Mouse (Mus musculus) heart, embryonic 16.5 days (tissue): Measurements from ENCODE around the gene Uap1. TPM values are rescaled to one million over a fixed set of nuclear protein-coding genes. Genes with fewer than 3 reads are reported as not detected.

ENCODE experiments used
- ATAC-seq: fragments of 200-750 bp; cut with Nextera tagmentation; replicated peaks from 2 replicates; pipeline ENCODE4 v1.8.0; 2017; ENCODE audit warnings: moderate number of reproducible peaks; ENCODE audit not compliant: insufficient read depth, low FRiP score; ENCODE audit errors: extremely low read depth
- H3K27ac ChIP-seq: fragments of 300-500 bp; sonication (generic); 2 replicates; pipeline ENCODE4 v1.5.1; 2014; ENCODE audit warnings: mild to moderate bottlenecking, low read length, control low read depth, moderate library complexity
- H3K27me3 ChIP-seq: fragments of 300-500 bp; sonication (generic); 2 replicates; pipeline ENCODE4 v1.6.1; 2014; ENCODE audit warnings: low read length, mixed read lengths; ENCODE audit not compliant: control insufficient read depth, insufficient read depth
- H3K36me3 ChIP-seq: fragments of 300-500 bp; sonication (generic); 2 replicates; pipeline ENCODE4 v1.6.1; 2014; ENCODE audit not compliant: control insufficient read depth, insufficient read depth
- H3K4me1 ChIP-seq: fragments of 300-500 bp; sonication (generic); 2 replicates; pipeline ENCODE4 v1.6.1; 2014; ENCODE audit warnings: low read length, mixed read lengths; ENCODE audit not compliant: control insufficient read depth, insufficient read depth
- H3K4me2 ChIP-seq: fragments of 300-500 bp; sonication (generic); 2 replicates; pipeline ENCODE4 v1.6.1; 2014; ENCODE audit warnings: low read depth, mild to moderate bottlenecking, control low read depth, low read length
- H3K4me3 ChIP-seq: fragments of 300-500 bp; sonication (generic); 2 replicates; pipeline ENCODE4 v1.5.1; 2014; ENCODE audit warnings: mild to moderate bottlenecking, control low read depth, low read length
- H3K9ac ChIP-seq: fragments of 300-500 bp; sonication (generic); 2 replicates; pipeline ENCODE4 v1.6.1; 2014; ENCODE audit warnings: low read length, control low read depth
- H3K9me3 ChIP-seq: fragments of 300-500 bp; sonication (generic); replicated peaks from 2 replicates; pipeline ENCODE4 v1.6.1; 2016; ENCODE audit warnings: low read length; ENCODE audit not compliant: control insufficient read depth
- WGBS: fragments of 180-500 bp; shearing (Covaris S2); extraction: QIAGEN DNeasy Blood & Tissue Kit; methylation state at CpG from one replicate; pipeline ENCODE4 v1.1.7; 2014; 5-methylcytosine and 5-hydroxymethylcytosine counted together
- polyA plus RNA-seq: library from polyadenylated mRNA; unstranded; fragments of >200 nt; fragmentation: Nextera tagmentation; extraction: Ambion mirVana; gene quantifications from 2 replicates; pipeline ENCODE4 v1.2.1, GENCODE M21; 2015

Gene Uap1
- polyA plus RNA-seq, 1 experiment from 2014 or later: 48.8 TPM

GRCm38 (mm10) chr1:170206395-170206794, 31.6 kb upstream of the Uap1 start:
- Histone ChIP-seq H3K27ac (no peak overlapping the region), H3K9me3 (peaks cover 3% of the 10 kb centered on the region), H3K4me2 (no peak overlapping the region), H3K9ac (no peak overlapping the region), H3K36me3 (peaks cover 52% of the 10 kb centered on the region), H3K4me1 (no peaks in the 10 kb centered on the region), H3K4me3 (no peak overlapping the region), H3K27me3 (no peaks in the 10 kb centered on the region)
- WGBS: 91% methylated on average over 6 of the region's 6 CpGs
- ATAC-seq: no peak

- Histone ChIP-seq H3K36me3 (peaks cover 28% of the 10 kb centered on the region), H3K9me3 (no peaks in the 10 kb centered on the region), H3K9ac (no peak overlapping the region), H3K27ac (no peak overlapping the region), H3K4me3 (no peak overlapping the region), H3K27me3 (no peaks in the 10 kb centered on the region), H3K4me1 (no peaks in the 10 kb centered on the region), H3K4me2 (no peak overlapping the region)
- 72% methylated on average over 3 of the region's 3 CpGs for WGBS
- no peak for ATAC-seq
Observed at GRCm38 (mm10) chr1:170200379-170200778, 25.6 kb upstream of the Uap1 start.

DNA sequence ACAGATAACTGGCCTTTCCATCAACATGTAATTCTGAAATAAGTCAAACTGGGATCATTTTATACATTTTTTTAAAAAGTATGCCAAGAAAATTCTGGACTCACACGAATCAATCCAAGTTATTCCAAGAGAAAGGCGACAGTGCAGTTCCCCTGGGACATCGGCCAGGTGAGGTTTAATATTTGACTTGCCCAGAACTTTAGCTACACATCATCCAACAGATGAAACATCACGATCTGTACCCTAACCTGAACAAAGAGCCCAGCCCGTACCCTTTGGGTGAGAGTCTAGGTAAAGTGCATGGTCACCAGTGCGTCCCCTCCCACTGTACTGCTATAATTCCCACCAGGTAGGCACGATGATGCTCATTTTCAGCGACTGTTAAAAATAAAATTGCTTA, 21.5 kb upstream of the Uap1 start:
- Histone ChIP-seq H3K4me2 (no peak overlapping the region), H3K4me3 (no peak overlapping the region), H3K27ac (no peak overlapping the region), H3K27me3 (no peaks in the 10 kb centered on the region), H3K9me3 (no peaks in the 10 kb centered on the region), H3K4me1 (no peaks in the 10 kb centered on the region), H3K36me3 (peaks cover 46% of the 10 kb centered on the region), H3K9ac (no peak overlapping the region)
- no peak for ATAC-seq
- 95% methylated on average over 8 of the region's 8 CpGs for WGBS

GRCm38 (mm10) chr1:170191925-170192324, 17.2 kb upstream of the Uap1 start:
- Histone ChIP-seq H3K4me1 (no peaks in the 10 kb centered on the region), H3K27ac (no peak overlapping the region), H3K36me3 (peaks cover 32% of the 10 kb centered on the region), H3K9me3 (no peaks in the 10 kb centered on the region), H3K27me3 (no peaks in the 10 kb centered on the region), H3K4me2 (no peak overlapping the region), H3K4me3 (no peak overlapping the region), H3K9ac (no peak overlapping the region)
- 95% methylated on average over 1 of the region's 1 CpGs for WGBS
- ATAC-seq: no peak

- H3K27me3 ChIP-seq: no peaks in the 10 kb centered on the region
- H3K27ac ChIP-seq: no peak overlapping the region
- ATAC-seq: no peak
- no peak overlapping the region for H3K4me2 ChIP-seq
- no peak overlapping the region for H3K4me3 ChIP-seq
- H3K4me1 ChIP-seq: no peaks in the 10 kb centered on the region
- H3K9ac ChIP-seq: no peak overlapping the region
- no peaks in the 10 kb centered on the region for H3K9me3 ChIP-seq
- peaks cover 24% of the 10 kb centered on the region for H3K36me3 ChIP-seq
- 46% methylated on average over 4 of the region's 4 CpGs for WGBS
Observed at GRCm38 (mm10) chr1:170190225-170190624, 15.5 kb upstream of the Uap1 start.

- Histone ChIP-seq H3K4me2 (no peak overlapping the region), H3K27me3 (no peaks in the 10 kb centered on the region)
Observed at GRCm38 (mm10) chr1:170188601-170189000, 13.8 kb upstream of the Uap1 start.

DNA sequence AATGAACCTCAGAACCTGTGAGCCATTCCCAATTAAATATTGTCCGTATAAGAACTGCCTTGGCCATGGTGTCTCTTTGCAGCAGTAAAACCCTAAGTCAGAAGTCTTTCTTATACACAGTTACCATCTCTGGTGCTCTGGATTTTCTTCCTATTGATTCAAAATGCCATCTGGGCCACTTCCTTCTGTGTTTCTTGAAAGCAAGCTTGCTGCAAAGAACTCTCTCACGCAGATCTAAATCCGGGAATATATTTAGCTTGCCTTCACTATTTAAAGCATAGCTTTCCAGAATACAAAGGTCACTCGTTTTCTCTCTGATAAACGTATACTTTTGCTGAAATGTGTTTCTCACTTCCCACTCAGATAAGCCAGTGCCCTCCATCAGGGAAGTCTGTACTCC, 11.8 kb upstream of the Uap1 start:
- Histone ChIP-seq H3K27ac (no peak overlapping the region), H3K9me3 (no peaks in the 10 kb centered on the region), H3K9ac (no peak overlapping the region), H3K4me2 (no peak overlapping the region), H3K36me3 (no peaks in the 10 kb centered on the region), H3K27me3 (no peaks in the 10 kb centered on the region), H3K4me3 (no peak overlapping the region), H3K4me1 (no peaks in the 10 kb centered on the region)
- no peak for ATAC-seq
- WGBS: 59% methylated on average over 5 of the region's 5 CpGs

More at GRCm38 (mm10) chr1:170188601-170189000, 13.8 kb upstream of the Uap1 start:
- Histone ChIP-seq H3K4me3 (no peak overlapping the region), H3K9me3 (no peaks in the 10 kb centered on the region), H3K27ac (no peak overlapping the region), H3K36me3 (peaks cover 12% of the 10 kb centered on the region), H3K4me1 (no peaks in the 10 kb centered on the region), H3K9ac (no peak overlapping the region)
- 56% methylated on average over 11 of the region's 11 CpGs for WGBS
- no peak for ATAC-seq

DNA sequence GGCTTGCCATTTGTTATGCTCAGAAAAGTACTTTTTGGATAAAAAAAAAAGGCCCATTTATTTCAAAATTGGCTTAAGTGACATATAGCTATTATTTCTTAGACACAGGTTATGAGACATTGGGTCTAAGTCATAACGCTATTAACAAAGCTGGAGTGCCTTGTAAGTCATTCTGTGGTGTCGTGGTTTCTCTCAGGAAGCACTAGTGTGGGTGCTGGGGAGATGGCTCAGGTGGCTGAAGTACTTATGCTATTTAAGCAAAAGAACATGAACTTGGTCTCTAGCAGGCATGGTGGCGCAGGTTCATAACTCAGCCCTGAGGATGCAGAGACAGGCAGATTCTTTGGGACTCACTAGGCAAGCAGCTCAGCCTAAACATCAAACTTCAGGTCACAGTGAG, 10.4 kb upstream of the Uap1 start:
- ATAC-seq: no peak

DNA sequence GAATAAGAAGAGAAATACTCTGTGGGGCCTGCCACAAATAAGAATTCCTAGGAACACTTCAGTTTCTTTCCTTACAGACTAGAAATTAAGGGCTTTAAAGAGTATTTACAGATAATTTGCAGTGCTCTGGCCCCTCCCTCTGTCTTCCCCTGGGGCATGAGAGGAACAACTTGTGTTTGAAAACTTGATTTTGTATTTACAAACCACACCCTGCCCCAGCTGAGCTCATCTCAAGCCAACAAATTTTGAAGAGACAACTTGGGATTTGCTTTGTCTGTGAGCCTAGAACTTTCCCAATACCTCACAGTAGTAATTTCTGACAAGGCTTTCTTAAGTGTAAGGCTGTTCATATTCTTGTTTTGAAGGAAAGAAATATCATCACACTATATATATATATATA, 7.9 kb upstream of the Uap1 start:
- no peaks in the 10 kb centered on the region for H3K27me3 ChIP-seq
- H3K27ac ChIP-seq: no peak overlapping the region
- no peak for ATAC-seq
- H3K9ac ChIP-seq: no peak overlapping the region
- H3K9me3 ChIP-seq: no peaks in the 10 kb centered on the region
- H3K4me3 ChIP-seq: no peak overlapping the region
- no peaks in the 10 kb centered on the region for H3K36me3 ChIP-seq
- no peaks in the 10 kb centered on the region for H3K4me1 ChIP-seq
- no peak overlapping the region for H3K4me2 ChIP-seq

More for the DNA sequence above, 10.4 kb upstream of the Uap1 start:
- H3K4me3 ChIP-seq: no peak overlapping the region
- no peaks in the 10 kb centered on the region for H3K9me3 ChIP-seq
- H3K9ac ChIP-seq: no peak overlapping the region
- H3K4me2 ChIP-seq: no peak overlapping the region
- 86% methylated on average over 3 of the region's 3 CpGs for WGBS
- no peaks in the 10 kb centered on the region for H3K36me3 ChIP-seq
- H3K27ac ChIP-seq: no peak overlapping the region
- H3K27me3 ChIP-seq: no peaks in the 10 kb centered on the region
- no peaks in the 10 kb centered on the region for H3K4me1 ChIP-seq
